Mouse (Mus musculus): ENCODE results near the gene Ect2l. TPM values are rescaled to one million over a fixed set of nuclear protein-coding genes. Genes with fewer than 3 reads are reported as not detected.

Gene Ect2l
- polyA plus RNA-seq, 1 experiment, result not detected

GRCm38 (mm10) chr10:18131666-18132650 is 78.7 kb downstream of the Ect2l start:
- no peak for TF ChIP-seq GATA1 (IDR thresholded peaks at IDR 0.05; ENCODE audit: low read length)

GRCm38 (mm10) chr10:18130276-18130675 is 80.4 kb downstream of the Ect2l start:
- TF ChIP-seq GATA1 (IDR thresholded peaks at IDR 0.05; ENCODE audit: low read length), result no peak

- no peak for TF ChIP-seq GATA1 (IDR thresholded peaks at IDR 0.05; ENCODE audit: low read length)
Measured at GRCm38 (mm10) chr10:18118336-18118735, 92.4 kb downstream of the Ect2l start.

DNA sequence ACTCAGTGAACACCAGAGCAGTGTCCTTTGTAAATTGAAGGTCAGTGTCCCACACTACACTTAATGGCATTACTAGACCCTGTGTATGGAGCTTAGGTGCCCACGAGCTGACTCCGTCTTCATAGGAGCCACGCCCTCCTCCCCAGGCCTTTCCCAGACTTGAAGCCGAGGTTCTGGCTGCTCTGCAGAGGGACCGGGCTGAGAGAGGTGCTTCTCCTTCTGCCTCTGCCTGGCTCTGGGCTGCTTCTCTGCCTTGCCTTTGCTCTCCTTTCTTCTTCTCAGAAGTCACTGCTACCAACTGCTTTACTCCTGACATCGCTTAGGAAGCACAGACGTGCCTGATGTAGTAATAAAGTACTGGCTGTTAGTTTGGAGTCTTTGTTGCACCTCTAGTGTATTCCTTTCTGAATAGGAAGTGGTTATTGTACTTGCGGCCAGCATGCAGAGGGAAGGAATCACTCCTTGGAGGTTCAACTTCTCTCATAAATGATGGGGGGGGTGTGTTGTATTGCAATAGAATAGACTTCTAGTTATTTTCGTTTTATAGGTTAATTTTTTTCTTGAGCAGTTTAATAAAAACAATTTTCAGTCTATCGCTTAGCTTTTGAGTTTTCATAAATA is 97.1 kb downstream of the Ect2l start:
- no peak for TF ChIP-seq GATA1 (IDR thresholded peaks at IDR 0.05; ENCODE audit: low read length)

- no peak for TF ChIP-seq GATA1 (IDR thresholded peaks at IDR 0.05; ENCODE audit: low read length)
Measured at GRCm38 (mm10) chr10:18110940-18111339, 99.8 kb downstream of the Ect2l start.

DNA sequence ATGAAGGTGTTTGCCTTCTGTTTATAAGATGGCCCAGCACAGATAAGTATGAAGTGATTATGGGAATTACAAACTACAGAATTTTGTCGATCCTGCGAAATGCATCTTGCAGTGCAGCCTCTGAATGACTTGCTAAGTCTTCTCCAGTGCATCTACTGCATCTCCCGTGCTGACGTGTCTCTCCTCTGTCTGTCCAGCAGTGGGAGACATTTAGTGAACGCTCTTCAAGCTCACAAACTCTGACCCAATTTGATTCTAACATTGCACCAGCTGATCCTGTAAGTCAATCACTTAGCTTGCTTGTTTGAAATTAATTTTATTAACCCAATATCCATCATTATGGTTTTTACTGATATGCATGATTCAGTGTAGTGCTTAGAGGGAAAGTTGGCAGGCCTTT is 103.2 kb downstream of the Ect2l start:
- no peak for TF ChIP-seq GATA1 (IDR thresholded peaks at IDR 0.05; ENCODE audit: low read length)

DNA sequence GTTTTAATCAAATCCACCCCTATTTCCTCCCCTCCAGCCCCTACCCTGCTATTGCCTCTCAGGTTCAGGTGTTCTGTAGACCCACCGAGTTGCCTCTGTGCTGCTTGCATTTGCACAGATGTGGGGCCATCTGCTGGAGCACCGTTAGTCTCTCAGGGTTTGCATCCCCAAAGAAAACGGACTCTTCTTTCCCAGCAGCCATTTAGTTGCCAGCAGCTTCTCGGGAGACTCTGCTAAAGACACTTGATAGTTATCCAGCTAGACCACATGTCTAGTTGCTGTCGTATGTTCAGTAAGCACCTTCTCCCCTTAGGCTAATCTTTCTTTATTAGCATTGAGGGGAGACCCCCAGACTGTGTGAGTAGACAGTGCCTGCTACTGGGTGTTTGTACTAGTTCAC is 108.5 kb downstream of the Ect2l start:
- no peak for TF ChIP-seq GATA1 (IDR thresholded peaks at IDR 0.05; ENCODE audit: low read length)

GRCm38 (mm10) chr10:18090691-18091090 is 120.0 kb downstream of the Ect2l start:
- no peak for TF ChIP-seq GATA1 (IDR thresholded peaks at IDR 0.05; ENCODE audit: low read length)

DNA sequence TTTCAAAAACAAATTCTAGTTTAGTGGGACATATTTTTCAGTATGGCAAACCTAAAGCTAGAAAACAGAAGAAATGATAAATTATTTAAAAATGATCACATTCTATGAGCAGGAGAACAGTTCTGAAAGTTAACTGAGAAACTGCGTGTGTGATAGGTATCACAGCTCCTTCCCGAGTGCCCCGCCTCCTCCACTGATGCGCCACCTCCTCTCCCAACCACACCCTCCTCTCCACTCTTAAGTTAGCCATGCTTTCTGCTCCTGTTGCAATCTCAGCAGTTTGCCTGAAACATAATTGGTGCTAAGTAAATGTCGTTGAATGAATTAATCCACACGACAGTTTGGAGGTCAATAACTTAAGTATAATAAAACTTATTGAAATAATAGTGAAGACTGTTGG is 127.9 kb downstream of the Ect2l start:
- TF ChIP-seq GATA1 (IDR thresholded peaks at IDR 0.05; ENCODE audit: low read length), result no peak

DNA sequence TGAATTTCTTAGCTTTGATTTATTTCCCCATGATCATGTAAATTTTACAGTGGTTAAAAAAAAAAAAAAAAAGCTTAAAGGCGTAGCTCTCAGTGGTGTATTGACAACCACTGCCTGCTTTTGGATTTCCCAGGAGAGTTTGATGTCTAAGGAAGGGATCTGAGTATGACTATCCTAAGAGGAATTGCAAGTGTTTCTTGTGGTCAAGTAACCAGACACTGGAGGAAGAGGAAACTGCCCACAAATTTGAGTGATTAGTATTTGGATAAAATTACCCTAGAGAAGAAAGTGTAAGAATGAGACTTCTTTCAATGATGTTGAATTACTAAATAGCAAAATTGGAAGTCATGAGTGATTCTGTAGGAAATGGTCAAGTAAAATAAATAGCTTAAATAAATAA is 129.2 kb downstream of the Ect2l start:
- TF ChIP-seq GATA1 (IDR thresholded peaks at IDR 0.05; ENCODE audit: low read length), result no peak

Other genes starting within 250 kb of the Ect2l start
- 19.5 and 25.8 TPM in 2 replicates for gene Abracl, start 187.6 kb downstream of the Ect2l start, polyA plus RNA-seq (2012)
- 29.8 and 38.8 TPM in 2 replicates for gene Reps1, start 155.0 kb downstream of the Ect2l start, polyA plus RNA-seq (2012)
- 1.1 and 1.3 TPM in 2 replicates for gene Ccdc28a, start 24.1 kb upstream of the Ect2l start, polyA plus RNA-seq (2012)
- not detected in 2 replicates for gene Nhsl1, start 108.1 kb upstream of the Ect2l start, polyA plus RNA-seq (2012)